Mouse (Mus musculus) myocyte (in vitro differentiated cells): Measurements from ENCODE around the gene Fam205c.

ENCODE experiments used
- CEBPB ChIP-seq: IDR thresholded peaks from 2 replicates; pipeline ENCODE4 v1.6.1; 2011; ENCODE audit warnings: mild to moderate bottlenecking, moderate library complexity; ENCODE audit not compliant: poor library complexity, insufficient read depth, severe bottlenecking
- E2F4 ChIP-seq: IDR thresholded peaks from one replicate; pipeline ENCODE4 v1.6.1; 2011; ENCODE audit warnings: mild to moderate bottlenecking, control low read depth, moderate library complexity; ENCODE audit not compliant: insufficient read depth
- MAX ChIP-seq: IDR thresholded peaks from one replicate; pipeline ENCODE4 v1.6.1; 2011; ENCODE audit warnings: low read depth, mild to moderate bottlenecking, control low read depth
- POLR2A ChIP-seq: IDR thresholded peaks from one replicate; pipeline ENCODE4 v1.6.1; 2011; ENCODE audit warnings: low read depth, mild to moderate bottlenecking, control low read depth, moderate library complexity; ENCODE audit not compliant: insufficient read length
- POLR2AphosphoS2 ChIP-seq: IDR thresholded peaks from one replicate; pipeline ENCODE4 v1.6.1; 2011; ENCODE audit warnings: low read depth, control low read depth; ENCODE audit not compliant: insufficient read length
- REST ChIP-seq: IDR thresholded peaks from one replicate; pipeline ENCODE4 v1.6.1; 2011; ENCODE audit warnings: mild to moderate bottlenecking, control low read depth, moderate library complexity; ENCODE audit not compliant: insufficient read depth, insufficient read length
- TCF12 ChIP-seq: IDR thresholded peaks from one replicate; pipeline ENCODE4 v1.6.1; 2011; ENCODE audit warnings: mild to moderate bottlenecking, control low read depth; ENCODE audit not compliant: poor library complexity, insufficient read depth, severe bottlenecking
- TCF3 ChIP-seq: IDR thresholded peaks from one replicate; pipeline ENCODE4 v1.6.1; 2011; ENCODE audit warnings: low read depth, control low read depth; ENCODE audit not compliant: insufficient read length
- USF1 ChIP-seq: IDR thresholded peaks from one replicate; pipeline ENCODE4 v1.6.1; 2011; ENCODE audit warnings: low read depth, mild to moderate bottlenecking, control low read depth, moderate library complexity

GRCm38 (mm10) chr4:42895118-42895517 lies 21.1 kb upstream of the Fam205c start:
- no peak for TF ChIP-seq POLR2A
- TF ChIP-seq USF1: no peak
- no peak for TF ChIP-seq TCF3
- no peak for TF ChIP-seq MAX
- TF ChIP-seq REST: no peak
- no peak for TF ChIP-seq TCF12
- TF ChIP-seq CEBPB: no peak
- TF ChIP-seq E2F4: no peak
- no peak for TF ChIP-seq POLR2AphosphoS2
